Mouse (Mus musculus) common myeloid progenitor, adult 5-6 weeks (primary cell): ENCODE measurements around the gene Cfc1. TPM values are rescaled to one million over a fixed set of nuclear protein-coding genes. Genes with fewer than 3 reads are reported as not detected.

Source experiments
- total RNA-seq: library from RNA; stranded (forward); fragments of 200-1000, 187-1606 nt; gene quantifications from 2 replicates; pipeline ENCODE4 v1.2.3, GENCODE M21; 2017

Cfc1 gene
- total RNA-seq, 1 experiment from 2014 or later = not detected

Other genes with a start within 250 kb of the Cfc1 start
- gene Ccdc115, start 96.0 kb upstream of the Cfc1 start, total RNA-seq = 55.7 and 63.4 TPM in 2 replicates
- gene Imp4, start 95.8 kb upstream of the Cfc1 start, total RNA-seq = 33.8 and 37.4 TPM in 2 replicates
- gene Ptpn18, start 75.9 kb upstream of the Cfc1 start, total RNA-seq = 299 and 432 TPM in 2 replicates
- not detected in 2 replicates for gene Prss39, start 37.2 kb upstream of the Cfc1 start, total RNA-seq
- gene Prss40, start 25.3 kb downstream of the Cfc1 start, total RNA-seq = not detected in 2 replicates
- gene Amer3, start 44.0 kb downstream of the Cfc1 start, total RNA-seq = not detected in 2 replicates